Mouse (Mus musculus) CH12F3 (cell line): ENCODE results near the gene Myh14.
"Not testable (repeated sequence)": the region's sequence is repeated elsewhere in the genome, so short reads cannot be mapped to it uniquely, and the experiment has no call there.

ENCODE experiments used
- in situ Hi-C: fragments of 300-500 bp; cut with MboI; formaldehyde crosslinking; loops from 2 replicates; pipeline ENCODE4 v1.14.3; 2020; ENCODE audit warnings: low sequenced_read_pairs

The Myh14 gene

DNA sequence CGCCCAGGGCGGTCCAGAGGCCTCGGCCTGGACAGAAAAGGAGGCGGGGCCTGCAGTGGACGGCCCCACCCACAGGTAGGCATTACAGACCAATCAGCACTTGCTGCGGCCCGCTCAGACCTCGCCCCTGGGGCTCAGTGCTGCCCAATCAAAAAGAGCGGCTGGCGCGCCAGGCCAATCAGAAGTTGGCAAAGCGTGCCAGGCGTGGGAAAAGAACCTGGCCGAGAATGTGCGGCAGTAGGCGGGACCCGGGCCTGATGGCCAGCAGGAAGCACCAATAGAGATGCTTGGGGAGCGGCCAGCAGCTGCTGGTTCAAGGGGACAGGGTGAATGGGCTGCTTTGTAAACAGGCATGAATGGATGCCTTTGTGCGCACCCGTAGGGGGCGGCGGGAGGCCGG lies at the start of gene Myh14:
Gene Myh14, minus strand, starts transcription at position 41 of the 400 bp plus-strand sequence.
- in situ Hi-C loops, result no loop called here

DNA sequence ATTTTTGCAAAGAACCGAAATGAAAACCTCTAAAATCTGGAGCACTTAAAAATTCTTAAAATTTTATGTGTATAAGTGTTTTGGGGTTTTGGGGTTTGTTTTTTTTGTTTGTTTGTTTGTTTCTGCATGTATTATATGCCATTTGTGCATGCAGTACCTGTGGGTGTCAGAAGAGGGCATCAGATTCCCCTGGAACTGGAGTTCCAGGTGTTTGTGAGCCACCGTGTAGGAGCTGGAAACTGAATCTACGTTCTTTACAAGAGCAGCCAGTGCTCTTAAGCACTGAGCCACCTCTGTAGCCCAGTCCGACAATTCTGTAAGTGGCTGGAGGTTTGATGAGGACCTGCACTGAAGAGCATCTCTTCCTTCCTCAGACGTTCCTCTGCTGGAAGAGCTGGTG lies 39.2 kb upstream of the Myh14 start:
- in situ Hi-C loops, result no loop called here

DNA sequence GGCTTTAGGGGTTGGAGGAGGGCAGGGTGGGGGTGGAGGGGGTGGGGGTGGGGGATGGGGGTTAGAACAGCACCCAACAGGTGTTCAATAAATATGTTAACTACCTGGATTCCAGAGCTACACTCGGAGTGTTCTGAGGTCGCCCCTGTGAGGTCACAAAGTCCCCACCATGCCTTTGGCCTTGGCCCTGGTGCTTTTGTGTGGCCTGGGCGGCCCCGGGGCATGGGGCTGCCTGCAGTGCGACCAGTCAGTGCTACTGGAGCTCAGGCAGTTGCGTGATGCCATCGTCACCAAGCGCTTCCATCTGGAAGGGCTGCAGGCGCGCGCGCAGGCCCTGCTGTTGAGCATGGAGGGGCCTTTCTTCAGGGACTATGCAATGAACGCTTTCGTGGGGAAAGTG lies 37.9 kb upstream of the Myh14 start, which contains the start of gene Izumo2:
Gene Izumo2, plus strand, starts transcription at position 169 of the 400 bp plus-strand sequence.
- in situ Hi-C loops, result no loop called here

DNA sequence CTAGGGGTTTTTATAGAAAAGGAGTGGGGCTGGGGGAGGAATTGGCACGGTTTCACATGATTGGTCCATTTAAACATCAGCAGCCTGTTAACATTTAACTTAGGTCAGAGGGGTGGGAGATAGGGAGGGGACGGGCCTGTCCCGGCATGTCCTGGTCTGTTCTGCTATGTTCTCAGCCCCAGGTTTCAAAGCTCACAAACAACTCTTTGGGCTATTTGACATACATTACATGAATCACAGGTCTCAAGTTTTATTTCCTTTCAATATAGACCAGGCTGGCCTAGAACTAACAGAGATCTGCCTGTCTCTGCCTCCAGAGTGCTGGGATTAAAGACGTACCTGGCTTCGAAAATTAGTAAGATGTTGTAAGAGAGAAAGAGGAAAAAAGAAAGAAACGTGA lies 37.5 kb upstream of the Myh14 start:
- in situ Hi-C loops, result not testable (repeated sequence)

GRCm38 (mm10) chr7:44707169-44707675 lies 36.6 kb upstream of the Myh14 start:
- in situ Hi-C loops, result no loop called here

DNA sequence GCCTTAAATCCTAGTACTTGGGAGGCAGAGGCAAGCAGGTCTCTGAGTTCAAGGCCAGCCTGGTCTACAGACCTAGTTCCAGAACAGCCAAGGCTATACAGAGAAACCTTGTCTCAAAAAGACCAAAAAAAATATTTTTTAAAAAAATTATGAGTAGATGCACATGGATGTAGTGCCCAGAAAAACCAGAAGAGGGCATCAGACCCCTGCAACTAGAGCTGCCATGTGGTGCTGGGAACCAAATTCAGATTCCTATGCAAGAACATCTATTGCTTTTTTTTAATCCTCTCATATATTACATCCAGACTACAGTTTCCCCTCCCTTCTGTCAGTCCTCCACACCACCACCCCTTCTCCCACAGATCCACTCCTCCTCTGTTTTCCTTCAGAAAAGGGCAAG lies 35.7 kb upstream of the Myh14 start:
- in situ Hi-C loops, result no loop called here

DNA sequence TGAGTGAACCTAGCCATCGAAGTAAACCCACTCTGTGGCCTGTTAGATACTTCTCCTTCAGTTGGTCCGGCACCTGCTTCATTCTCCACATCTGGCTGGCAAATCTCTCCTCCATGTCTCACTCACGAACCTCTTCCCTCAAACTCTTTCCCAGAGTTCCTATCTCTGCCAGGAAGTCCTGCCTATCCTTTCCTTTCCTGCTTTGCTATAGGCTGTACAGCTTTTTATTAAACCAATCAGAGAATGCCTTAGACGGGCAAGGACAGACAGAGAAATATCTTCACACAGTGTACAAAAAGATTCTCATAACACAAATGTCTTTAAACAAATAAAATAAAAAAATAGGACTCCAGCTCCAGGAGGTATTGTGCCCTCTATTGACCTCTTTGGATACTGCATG lies 34.4 kb upstream of the Myh14 start:
- in situ Hi-C loops, result no loop called here

DNA sequence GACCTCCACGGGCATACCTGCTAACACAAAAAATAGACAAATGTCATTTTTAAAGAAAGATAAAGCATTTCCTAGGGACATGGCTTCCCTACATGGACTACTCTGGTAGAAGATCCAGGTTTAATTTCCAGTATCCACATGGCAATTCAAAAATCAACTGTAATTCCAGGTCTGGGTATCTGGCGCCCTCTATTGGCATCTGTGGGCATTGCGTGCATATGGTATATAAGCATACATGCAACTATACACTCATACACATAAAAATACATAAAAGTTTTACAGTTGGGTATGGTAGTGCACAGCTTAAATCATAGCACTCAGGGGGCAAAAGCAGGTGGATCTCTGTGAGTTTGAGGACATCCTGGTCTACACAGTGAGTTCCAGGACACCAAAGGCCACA lies 33.7 kb upstream of the Myh14 start:
- in situ Hi-C loops, result no loop called here

GRCm38 (mm10) chr7:44702985-44703384 lies 32.3 kb upstream of the Myh14 start:
- in situ Hi-C loops, result no loop called here

GRCm38 (mm10) chr7:44701921-44702320 lies 31.3 kb upstream of the Myh14 start:
- in situ Hi-C loops, result no loop called here

DNA sequence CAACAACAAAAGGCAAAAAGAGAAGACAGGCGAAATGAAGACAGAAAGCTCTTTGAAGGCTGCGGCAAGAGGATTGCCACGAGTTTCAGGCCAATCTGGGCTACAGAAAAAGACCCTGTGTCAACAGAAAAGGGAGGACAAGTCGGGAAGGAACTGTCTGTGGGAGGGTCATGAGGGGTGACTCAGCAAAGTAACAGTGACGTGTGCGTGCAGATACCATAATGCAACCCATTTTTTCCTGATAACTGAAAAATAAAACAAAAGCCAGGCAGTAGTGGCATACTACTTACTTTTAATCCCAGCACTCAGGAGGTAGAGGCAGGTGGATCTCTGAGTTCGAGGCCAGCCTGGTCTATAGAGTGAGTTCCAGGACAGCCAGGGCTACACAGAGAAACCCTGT lies 27.3 kb upstream of the Myh14 start:
- in situ Hi-C loops, result no loop called here

DNA sequence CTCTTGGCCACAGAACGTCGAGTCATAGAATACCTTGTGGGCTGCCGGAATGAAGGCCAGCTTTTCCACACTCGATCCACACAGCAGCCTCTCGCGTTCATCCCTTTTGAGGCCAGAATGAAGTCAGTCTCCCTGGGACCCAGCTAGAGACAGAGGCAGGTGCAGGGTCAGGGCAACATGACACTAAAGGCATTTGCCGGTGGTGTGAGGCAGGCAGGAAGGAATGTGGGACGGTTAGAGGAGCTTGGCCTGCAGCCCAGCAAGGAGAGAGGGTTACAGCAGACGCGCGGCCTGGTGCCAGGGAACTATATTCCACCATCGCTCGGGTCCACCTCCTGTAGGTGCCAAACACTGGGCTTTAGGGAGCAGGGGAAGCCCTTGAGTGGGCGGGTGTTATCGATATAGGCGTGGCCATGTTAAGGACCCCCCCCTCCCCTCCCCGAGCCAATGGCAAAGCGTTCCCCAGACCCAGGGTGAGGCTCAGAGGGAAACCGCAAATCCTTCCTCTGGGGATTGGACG lies 26.6 kb upstream of the Myh14 start:
- in situ Hi-C loops, result no loop called here

GRCm38 (mm10) chr7:44695223-44695622 lies 24.6 kb upstream of the Myh14 start:
- in situ Hi-C loops, result no loop called here

- in situ Hi-C loops, result no loop called here
These were observed 23.0 kb upstream of the Myh14 start for GRCm38 (mm10) chr7:44693427-44694175.

DNA sequence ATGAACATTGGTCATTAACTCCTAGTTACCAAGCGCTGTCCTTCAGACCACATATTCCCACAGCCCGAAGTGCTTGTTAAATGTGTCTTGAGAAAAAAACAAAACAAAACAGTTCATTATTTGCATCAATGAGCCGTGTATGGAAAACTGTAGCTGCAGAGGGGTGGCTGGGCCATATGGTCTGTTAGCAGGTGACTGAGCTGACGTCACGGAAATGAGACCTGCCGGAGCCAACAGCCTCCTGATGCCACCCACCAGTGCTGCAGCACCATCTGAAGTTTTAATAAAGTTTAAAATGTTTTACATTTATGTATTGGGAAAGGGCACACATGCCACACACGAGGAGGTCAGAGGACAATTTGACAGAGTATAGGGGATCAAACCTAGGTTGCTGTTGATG lies 18.7 kb upstream of the Myh14 start:
- in situ Hi-C loops, result no loop called here

DNA sequence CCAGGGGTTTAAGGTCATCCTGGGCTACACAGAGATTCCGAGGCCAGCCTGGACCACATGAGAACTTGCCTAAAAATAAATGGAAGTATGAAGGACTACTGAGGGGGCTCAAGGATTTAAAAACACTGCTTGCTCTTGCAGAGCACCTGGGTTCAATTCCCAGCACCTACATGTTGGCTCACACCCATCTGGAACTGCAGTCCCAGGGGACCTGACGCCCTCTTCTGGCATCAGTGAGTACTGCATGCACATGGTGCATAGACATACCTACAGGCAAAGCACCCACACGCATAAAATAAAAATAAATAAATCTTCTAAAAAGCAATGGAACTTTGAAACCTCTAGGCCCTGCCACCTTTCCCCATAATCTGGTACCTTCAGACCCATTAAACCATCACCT lies 18.2 kb upstream of the Myh14 start:
- in situ Hi-C loops, result no loop called here

GRCm38 (mm10) chr7:44685531-44686402 lies 15.1 kb upstream of the Myh14 start:
- in situ Hi-C loops, result no loop called here

GRCm38 (mm10) chr7:44683656-44684055 lies 13.0 kb upstream of the Myh14 start:
- in situ Hi-C loops, result no loop called here

DNA sequence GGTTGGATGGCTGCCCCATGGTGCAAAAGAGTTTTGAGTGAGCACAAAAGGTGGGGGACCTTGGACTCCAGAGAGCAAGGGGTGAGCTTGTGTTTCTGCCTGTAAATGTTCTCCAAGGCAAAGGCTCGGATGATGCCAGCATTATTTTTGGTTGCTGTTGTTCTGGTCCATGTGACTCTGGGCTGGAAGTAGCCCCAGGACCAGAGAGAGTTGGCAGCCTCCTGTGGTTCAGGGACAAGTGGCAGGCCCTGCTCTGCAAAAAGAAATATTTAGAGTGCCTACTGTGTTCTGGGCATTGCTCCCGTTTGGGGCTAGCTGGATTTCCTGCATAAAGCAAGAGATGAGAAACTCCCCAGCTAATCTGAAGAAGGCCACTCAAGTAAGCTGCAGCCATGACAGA lies 6.0 kb upstream of the Myh14 start:
- in situ Hi-C loops, result no loop called here

DNA sequence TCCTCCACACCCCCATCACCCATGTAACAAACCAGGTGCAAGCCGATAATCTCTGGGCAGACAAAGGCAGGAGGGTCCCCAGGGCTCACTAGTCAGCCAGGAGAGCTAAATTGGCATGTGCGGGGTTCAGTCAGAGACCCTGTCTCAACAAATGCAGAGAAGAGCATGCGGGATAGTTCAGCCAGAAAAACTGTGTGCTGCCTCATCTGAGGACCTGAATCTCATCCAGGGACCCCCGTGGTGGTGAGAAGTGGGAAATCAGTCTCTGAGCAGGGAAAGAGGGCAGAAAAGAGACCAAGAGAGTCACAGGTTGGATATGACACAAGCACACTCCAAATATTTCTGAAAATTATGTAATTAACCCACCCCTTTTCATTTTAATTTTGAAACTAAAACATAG lies 5.5 kb upstream of the Myh14 start:
- in situ Hi-C loops, result no loop called here

DNA sequence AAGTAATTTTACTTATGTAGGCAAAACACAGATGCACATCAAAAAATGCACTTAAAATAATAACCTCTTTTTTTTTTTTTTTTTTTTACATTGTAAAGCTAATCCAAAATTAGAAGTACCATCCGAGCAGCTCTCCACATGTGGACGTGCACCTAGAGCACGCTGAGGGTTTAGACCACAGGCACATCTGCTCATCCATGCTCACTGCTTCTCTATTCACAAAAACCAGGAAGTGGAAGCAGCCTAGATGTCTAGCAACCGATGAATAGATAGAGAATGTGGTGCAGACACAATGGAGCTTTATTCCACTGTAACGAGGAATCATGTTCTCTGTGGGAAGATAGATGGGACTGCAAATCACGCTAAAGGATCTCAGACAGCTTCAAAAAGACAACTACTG lies 4.5 kb upstream of the Myh14 start:
- in situ Hi-C loops, result no loop called here

DNA sequence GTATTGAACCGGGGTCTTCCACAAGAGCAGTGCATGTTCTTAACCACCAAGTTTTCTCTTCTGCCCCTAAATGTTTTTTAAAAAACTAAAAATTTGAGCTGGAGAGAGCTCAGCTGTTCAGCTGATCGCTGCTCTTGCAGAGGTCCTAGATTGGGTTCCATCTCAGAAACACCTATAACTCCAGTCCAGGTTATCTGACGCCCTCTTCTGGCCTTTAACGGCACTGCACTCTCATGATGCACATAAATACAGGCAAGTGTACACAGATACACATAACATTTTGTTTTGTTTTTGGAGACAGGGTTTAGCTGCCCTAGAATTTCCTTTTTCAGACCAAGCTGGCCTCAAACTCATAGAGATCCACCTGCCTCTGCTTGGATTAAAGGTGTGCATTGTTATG lies 3.9 kb upstream of the Myh14 start:
- in situ Hi-C loops, result no loop called here
